Mouse (Mus musculus) bone marrow, adult 2 months (tissue): Measurements from ENCODE around the gene Ltf.

Experiments used
- CTCF ChIP-seq: fragments of 200-500 bp; IDR thresholded peaks from 2 replicates; pipeline ENCODE4 v1.5.1; 2011; ENCODE audit warnings: low read length, control low read depth; ENCODE audit not compliant: control insufficient read depth, insufficient read depth
- POLR2A ChIP-seq: fragments of 200-500 bp; IDR thresholded peaks from 2 replicates; pipeline ENCODE4 v1.6.1; 2011; ENCODE audit warnings: low read depth, mild to moderate bottlenecking, control low read depth, low read length, borderline replicate concordance; ENCODE audit not compliant: control insufficient read depth

DNA sequence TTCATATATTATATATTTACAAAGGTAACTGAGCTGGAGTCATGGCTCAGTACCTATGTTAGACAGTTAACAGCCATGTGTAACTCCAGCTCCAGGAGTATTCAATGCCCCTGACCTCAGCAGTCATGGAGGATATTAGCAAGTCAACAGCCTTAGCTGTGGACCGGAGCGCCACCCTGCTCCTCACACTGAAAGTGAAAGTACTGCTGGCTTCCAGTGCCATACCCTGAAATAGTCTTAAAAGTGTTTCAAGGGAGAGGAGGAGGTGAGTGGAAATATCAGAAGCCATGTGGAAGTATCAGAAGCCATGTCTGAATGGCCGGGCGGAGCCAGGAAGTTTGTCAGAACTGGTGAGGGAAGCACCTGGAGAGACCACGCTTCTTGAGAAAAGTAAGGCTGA lies 28.2 kb downstream of the Ltf start:
- TF ChIP-seq CTCF, result no peak
- no peak for TF ChIP-seq POLR2A
